Mouse (Mus musculus) stomach, embryonic 15.5 days (tissue): Measurements from ENCODE around the gene Vkorc1. TPM values are rescaled to one million over a fixed set of nuclear protein-coding genes. Genes with fewer than 3 reads are reported as not detected.

ENCODE experiments used
- ATAC-seq: fragments of 200-750 bp; cut with Nextera tagmentation; 2 replicates; pipeline ENCODE4 v1.8.0; 2017; ENCODE audit warnings: low read depth, moderate number of reproducible peaks, moderate TSS enrichment; ENCODE audit not compliant: insufficient read depth, low FRiP score
- H3K27ac ChIP-seq: fragments of 300-500 bp; sonication (generic); 2 replicates; pipeline ENCODE4 v1.5.1; 2015; ENCODE audit warnings: mild to moderate bottlenecking, inconsistent platforms
- H3K27me3 ChIP-seq: fragments of 300-500 bp; sonication (generic); replicated peaks from 2 replicates; pipeline ENCODE4 v1.6.1; 2015; ENCODE audit warnings: inconsistent platforms
- H3K36me3 ChIP-seq: fragments of 300-500 bp; sonication (generic); 2 replicates; pipeline ENCODE4 v1.6.1; 2015; ENCODE audit warnings: inconsistent platforms
- H3K4me1 ChIP-seq: fragments of 300-500 bp; sonication (generic); 2 replicates; pipeline ENCODE4 v1.6.1; 2015; ENCODE audit warnings: inconsistent platforms
- H3K4me2 ChIP-seq: fragments of 300-500 bp; sonication (generic); 2 replicates; pipeline ENCODE4 v1.6.1; 2015; ENCODE audit warnings: mild to moderate bottlenecking, inconsistent platforms
- H3K4me3 ChIP-seq: fragments of 300-500 bp; sonication (generic); replicated peaks from 2 replicates; pipeline ENCODE4 v1.5.1; 2015; ENCODE audit warnings: inconsistent platforms
- H3K9ac ChIP-seq: fragments of 300-500 bp; sonication (generic); 2 replicates; pipeline ENCODE4 v1.6.1; 2015; ENCODE audit warnings: inconsistent platforms
- H3K9me3 ChIP-seq: fragments of 300-500 bp; sonication (generic); 2 replicates; pipeline ENCODE4 v1.6.1; 2016; ENCODE audit warnings: inconsistent platforms
- WGBS: fragments of 180-500 bp; shearing (Covaris S2); methylation state at CpG from one replicate; pipeline ENCODE4 v1.1.7; 2015; 5-methylcytosine and 5-hydroxymethylcytosine counted together
- polyA plus RNA-seq: library from polyadenylated mRNA; unstranded; fragments of >200 nt; fragmentation: Nextera tagmentation; extraction: Ambion mirVana; gene quantifications from 2 replicates; pipeline ENCODE4 v1.2.1, GENCODE M21; 2015

Gene Vkorc1
- polyA plus RNA-seq, 1 experiment from 2014 or later: 190 TPM

GRCm38 (mm10) chr7:127890798-127891197 lies 4.6 kb downstream of the Vkorc1 start, which contains the start of gene Prss53:
TSS of gene Prss53 (minus strand) at chr7:127890970.
- Histone ChIP-seq H3K27me3 (no peaks in the 10 kb centered on the region), H3K27ac (no peak within 1 kb of the TSS), H3K4me2 (no peak within 1 kb of the TSS), H3K9me3 (no peaks in the 10 kb centered on the region), H3K9ac (no peak within 1 kb of the TSS), H3K36me3 (peaks cover 42% of the 10 kb centered on the region), H3K4me1 (peaks cover 14% of the 10 kb centered on the region), H3K4me3 (no peak within 1 kb of the TSS)
- 21% methylated on average over 4 of the region's 4 CpGs for WGBS
- ATAC-seq: no peak

DNA sequence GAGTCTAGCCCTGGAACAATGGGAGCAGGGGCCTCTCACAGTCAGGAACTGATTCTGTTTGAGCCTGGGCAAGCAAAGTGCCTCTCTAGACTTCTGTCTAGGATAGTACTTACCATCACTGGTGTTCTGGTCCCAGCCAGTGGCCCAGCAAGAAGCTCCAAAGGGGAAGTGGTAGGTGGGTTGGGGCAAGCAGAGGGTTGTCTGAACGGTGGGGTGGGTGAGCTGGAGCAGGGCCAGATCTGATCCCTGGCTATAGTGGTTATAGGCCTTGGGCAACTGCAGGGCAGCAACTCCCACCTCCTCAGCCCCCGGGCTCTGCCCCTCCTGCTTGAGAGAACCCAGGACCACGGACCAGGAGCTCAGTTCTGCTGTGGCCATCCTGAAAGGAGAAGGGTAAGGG lies 6.6 kb downstream of the Vkorc1 start:
- Histone ChIP-seq H3K36me3 (peaks cover 55% of the 10 kb centered on the region), H3K27me3 (no peaks in the 10 kb centered on the region), H3K4me3 (no peak overlapping the region), H3K4me2 (no peak overlapping the region), H3K27ac (no peak overlapping the region), H3K9ac (no peak overlapping the region), H3K4me1 (peaks cover 16% of the 10 kb centered on the region; the same call in 1 of the 2 replicates), H3K9me3 (no peaks in the 10 kb centered on the region)
- ATAC-seq: no peak
- WGBS: 71% methylated on average over 3 of the region's 3 CpGs

DNA sequence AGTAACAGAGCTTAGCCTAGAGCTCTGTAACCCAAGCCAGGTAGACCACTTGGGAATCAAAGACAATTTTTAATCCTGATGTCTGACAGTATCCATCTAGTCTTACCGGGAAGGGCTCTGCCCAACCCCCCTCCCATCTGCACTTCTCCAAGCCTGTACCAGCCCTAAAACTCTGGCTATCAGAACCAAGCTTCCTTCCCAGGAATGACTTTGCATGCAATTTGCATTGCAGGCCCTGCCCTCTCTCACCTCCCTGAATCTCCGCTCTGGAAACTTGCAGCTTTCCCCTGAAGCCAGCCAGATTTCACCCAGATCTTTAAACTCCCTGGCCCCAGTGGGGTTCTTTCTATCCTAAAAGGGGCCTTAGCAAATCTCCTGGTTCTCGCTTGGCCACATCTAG lies 7.6 kb downstream of the Vkorc1 start:
- 81% methylated on average over 3 of the region's 3 CpGs for whole genome bisulfite sequencing
- Histone ChIP-seq H3K9ac (no peak overlapping the region), H3K4me2 (no peak overlapping the region), H3K9me3 (no peaks in the 10 kb centered on the region), H3K4me1 (peaks cover 21% of the 10 kb centered on the region; the same call in 1 of the 2 replicates), H3K27me3 (no peaks in the 10 kb centered on the region), H3K27ac (no peak overlapping the region), H3K36me3 (peaks cover 55% of the 10 kb centered on the region), H3K4me3 (no peak overlapping the region)
- no peak for ATAC-seq

DNA sequence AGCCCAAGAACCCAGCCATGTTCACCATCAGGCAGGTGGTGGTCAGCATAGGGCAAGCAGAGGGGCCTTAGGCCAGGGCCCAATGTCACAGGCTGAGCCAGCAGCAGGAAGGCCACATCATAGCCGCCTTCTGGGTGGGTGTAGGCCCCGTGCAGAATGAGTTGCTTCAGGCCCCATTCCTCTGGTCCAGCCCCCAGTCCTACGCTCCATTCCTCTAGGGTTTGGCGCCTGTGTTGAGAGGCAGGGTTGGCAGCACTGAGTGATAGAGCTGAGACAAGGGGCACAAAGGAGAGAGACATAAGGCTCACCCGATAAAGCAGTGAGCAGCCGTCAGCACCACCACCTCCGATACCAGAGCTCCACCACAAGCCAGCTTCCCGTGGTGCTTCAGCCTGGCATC lies 8.2 kb downstream of the Vkorc1 start:
- no peak for ATAC-seq
- 86% methylated on average over 8 of the region's 8 CpGs for WGBS
- Histone ChIP-seq H3K9ac (no peak overlapping the region), H3K36me3 (peaks cover 59% of the 10 kb centered on the region), H3K4me1 (peaks cover 21% of the 10 kb centered on the region; the same call in 1 of the 2 replicates), H3K9me3 (no peaks in the 10 kb centered on the region), H3K27ac (no peak overlapping the region), H3K4me3 (no peak overlapping the region), H3K4me2 (no peak overlapping the region), H3K27me3 (no peaks in the 10 kb centered on the region)

GRCm38 (mm10) chr7:127886551-127886950 lies 8.9 kb downstream of the Vkorc1 start:
- Histone ChIP-seq H3K27me3 (no peaks in the 10 kb centered on the region), H3K36me3 (peaks cover 65% of the 10 kb centered on the region), H3K9me3 (no peaks in the 10 kb centered on the region), H3K9ac (no peak overlapping the region), H3K4me3 (no peak overlapping the region), H3K27ac (no peak overlapping the region), H3K4me1 (peaks cover 21% of the 10 kb centered on the region; the same call in 1 of the 2 replicates), H3K4me2 (no peak overlapping the region)
- ATAC-seq: no peak
- 91% methylated on average over 6 of the region's 6 CpGs for WGBS

DNA sequence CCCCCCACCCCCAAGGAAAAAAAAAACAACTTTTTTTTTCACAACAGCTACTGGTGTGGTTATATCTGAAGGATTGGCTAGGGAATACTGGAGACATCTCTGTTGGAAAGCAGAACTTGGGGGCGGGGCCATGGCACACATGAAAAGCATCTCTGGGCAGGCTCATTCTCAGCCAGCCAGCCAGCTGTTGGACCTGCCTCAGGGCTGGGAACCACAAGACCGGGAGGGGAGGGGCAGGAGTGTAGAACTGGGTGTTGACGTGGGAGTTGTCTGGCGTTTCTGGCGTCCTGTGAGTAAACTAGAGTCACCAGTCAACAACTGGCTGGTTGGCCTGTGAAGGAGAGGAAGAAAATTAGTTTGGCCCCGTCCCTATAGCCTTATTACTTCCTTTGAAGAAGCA lies 9.5 kb downstream of the Vkorc1 start:
- no peak overlapping the region for H3K4me2 ChIP-seq
- no peak for ATAC-seq
- H3K27ac ChIP-seq: no peak overlapping the region
- no peaks in the 10 kb centered on the region for H3K9me3 ChIP-seq
- H3K9ac ChIP-seq: no peak overlapping the region
- H3K4me1 ChIP-seq: peaks cover 21% of the 10 kb centered on the region; the same call in 1 of the 2 replicates
- WGBS: 53% methylated on average over 6 of the region's 6 CpGs
- no peaks in the 10 kb centered on the region for H3K27me3 ChIP-seq
- no peak overlapping the region for H3K4me3 ChIP-seq
- H3K36me3 ChIP-seq: peaks cover 71% of the 10 kb centered on the region

DNA sequence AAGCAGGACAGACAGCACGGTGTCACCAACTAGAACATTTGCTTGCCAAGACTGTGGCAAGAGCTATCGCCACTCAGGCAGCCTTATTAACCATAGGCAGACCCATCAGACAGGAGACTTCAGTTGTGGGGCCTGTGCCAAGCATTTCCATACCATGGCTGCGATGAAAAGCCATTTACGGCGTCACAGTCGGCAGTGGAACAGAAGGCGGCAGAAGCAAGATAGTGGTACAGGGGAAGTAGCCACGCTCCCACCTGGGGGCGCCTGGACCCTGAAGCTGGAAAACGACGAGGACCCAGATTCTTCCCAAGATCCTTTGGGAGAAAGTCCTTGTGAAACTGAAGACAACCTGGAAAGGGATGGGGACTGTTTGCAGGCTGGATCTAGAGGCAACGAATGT lies 15.0 kb downstream of the Vkorc1 start:
- H3K36me3 ChIP-seq: peaks cover 65% of the 10 kb centered on the region
- H3K27me3 ChIP-seq: no peaks in the 10 kb centered on the region
- H3K27ac ChIP-seq: no peak overlapping the region
- H3K4me3 ChIP-seq: no peak overlapping the region
- H3K9ac ChIP-seq: no peak overlapping the region
- H3K4me1 ChIP-seq: peaks cover 24% of the 10 kb centered on the region; the same call in 1 of the 2 replicates
- no peak for ATAC-seq
- no peaks in the 10 kb centered on the region for H3K9me3 ChIP-seq
- WGBS: 85% methylated on average over 12 of the region's 12 CpGs
- H3K4me2 ChIP-seq: no peak overlapping the region

DNA sequence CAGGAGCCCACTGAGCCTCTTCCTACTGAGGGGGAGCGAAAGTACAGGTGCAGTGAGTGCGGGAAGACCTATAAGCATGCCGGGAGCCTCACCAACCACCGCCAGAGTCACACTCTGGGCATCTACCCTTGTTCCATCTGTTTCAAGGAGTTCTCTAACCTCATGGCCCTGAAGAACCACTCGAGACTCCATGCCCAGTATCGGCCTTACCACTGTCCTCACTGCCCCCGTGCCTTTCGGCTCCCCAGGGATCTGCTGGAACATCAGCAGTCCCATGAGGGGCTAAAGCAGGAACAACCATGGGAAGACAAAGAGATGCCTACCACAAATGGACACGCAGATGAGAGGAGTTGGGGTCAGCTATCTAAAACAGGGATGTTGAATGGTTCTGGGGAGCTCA lies 16.1 kb downstream of the Vkorc1 start:
- H3K4me3 ChIP-seq: no peak overlapping the region
- H3K4me2 ChIP-seq: no peak overlapping the region
- H3K27ac ChIP-seq: no peak overlapping the region
- WGBS: 95% methylated on average over 9 of the region's 9 CpGs
- H3K9ac ChIP-seq: no peak overlapping the region
- H3K27me3 ChIP-seq: no peaks in the 10 kb centered on the region
- no peak for ATAC-seq
- peaks cover 21% of the 10 kb centered on the region for H3K4me1 ChIP-seq
- peaks cover 57% of the 10 kb centered on the region for H3K36me3 ChIP-seq
- H3K9me3 ChIP-seq: no peaks in the 10 kb centered on the region

- peak; percentile 65 for ATAC-seq
- peak within 1 kb of the TSS; percentile 97 for H3K27ac ChIP-seq
- H3K9me3 ChIP-seq: no peaks in the 10 kb centered on the region
- H3K36me3 ChIP-seq: peaks cover 34% of the 10 kb centered on the region
- under 1% methylated on average over 60 of the region's 60 CpGs for WGBS
- peak within 1 kb of the TSS; percentile 84 for H3K4me2 ChIP-seq
- H3K4me1 ChIP-seq: peaks cover 18% of the 10 kb centered on the region
- peak within 1 kb of the TSS; percentile 70 for H3K9ac ChIP-seq
- no peaks in the 10 kb centered on the region for H3K27me3 ChIP-seq
- H3K4me3 ChIP-seq: peak within 1 kb of the TSS; percentile 66
Measured at GRCm38 (mm10) chr7:127876467-127877348, 18.7 kb downstream of the Vkorc1 start, which contains the start of gene Zfp668. TSS of gene Zfp668 (minus strand) at chr7:127876828.

DNA sequence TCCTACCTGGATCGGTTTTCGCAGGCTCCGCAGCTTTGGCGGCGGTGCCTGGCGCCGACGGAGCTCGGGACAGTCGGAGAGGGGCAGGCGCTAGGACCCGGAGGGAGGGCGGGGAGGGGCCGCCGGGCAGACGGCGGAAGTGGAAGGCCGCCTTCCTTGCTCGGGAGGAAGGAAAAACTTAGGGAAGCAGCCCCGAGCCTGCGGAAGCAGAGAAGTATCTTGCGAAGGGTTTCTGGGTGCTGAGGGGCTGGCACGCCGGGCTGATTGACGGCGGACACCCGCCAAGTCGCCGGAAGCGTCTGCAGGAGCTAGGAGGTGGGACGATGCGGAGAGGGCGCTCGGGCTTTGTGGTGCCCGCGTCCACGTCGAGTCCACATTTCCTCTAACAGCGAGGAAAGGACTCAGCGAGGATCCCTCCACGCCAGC lies 19.4 kb downstream of the Vkorc1 start, which contains the start of gene Zfp646:
Gene Zfp646, plus strand, starts transcription at position 181 of the 426 bp plus-strand sequence.
- Histone ChIP-seq H3K36me3 (peaks cover 28% of the 10 kb centered on the region), H3K27me3 (no peaks in the 10 kb centered on the region), H3K27ac (peak within 1 kb of the TSS; percentile 97), H3K4me2 (peak within 1 kb of the TSS; percentile 84), H3K9me3 (no peaks in the 10 kb centered on the region), H3K4me3 (peak within 1 kb of the TSS; percentile 66), H3K4me1 (peaks cover 18% of the 10 kb centered on the region), H3K9ac (peak within 1 kb of the TSS; percentile 70)
- ATAC-seq: peak; percentile 85
- WGBS: under 1% methylated on average over 40 of the region's 41 CpGs

GRCm38 (mm10) chr7:127875627-127876001 lies 19.8 kb downstream of the Vkorc1 start:
- H3K4me3 ChIP-seq: peak overlapping the region; percentile 66
- WGBS: under 1% methylated on average over 40 of the region's 43 CpGs
- no peaks in the 10 kb centered on the region for H3K9me3 ChIP-seq
- peak overlapping the region; percentile 70 for H3K9ac ChIP-seq
- H3K27ac ChIP-seq: peak overlapping the region; percentile 97
- peak; percentile 91 for ATAC-seq
- peaks cover 18% of the 10 kb centered on the region for H3K4me1 ChIP-seq
- no peaks in the 10 kb centered on the region for H3K27me3 ChIP-seq
- peaks cover 23% of the 10 kb centered on the region for H3K36me3 ChIP-seq
- H3K4me2 ChIP-seq: peak overlapping the region; percentile 84
